Mouse (Mus musculus) layer of hippocampus, adult 2 months (tissue): ENCODE data around the gene Epha4. TPM values are rescaled to one million over a fixed set of nuclear protein-coding genes. Genes with fewer than 3 reads are reported as not detected.

ENCODE experiments used
- DNase-seq, 2 experiments: peaks; one replicate each; pipeline ENCODE4 v3.0.0; 2022; ENCODE audit warnings: low spot score in 2 of 2
- H3K27ac ChIP-seq: fragments of 200-600 bp; 2 replicates; pipeline ENCODE4 v1.8.1; 2022
- H3K4me3 ChIP-seq: fragments of 200-600 bp; 2 replicates; pipeline ENCODE4 v1.8.1; 2022; ENCODE audit warnings: mild to moderate bottlenecking
- CTCF ChIP-seq: fragments of 200-600 bp; conservative IDR thresholded peaks from 2 replicates; pipeline ENCODE4 v1.8.1; 2022; ENCODE audit warnings: antibody characterized with exemption, mild to moderate bottlenecking, moderate library complexity
- long read RNA-seq, 2 experiments: library from polyadenylated mRNA; stranded (forward); transcript quantifications; one replicate each; pipeline ENCODE4 v2.0.0; 2021; ENCODE audit warnings: borderline mapping rate in 2 of 2
- total RNA-seq, 2 experiments: library from RNA; stranded (reverse); gene quantifications; 2 replicates each; pipeline ENCODE4 v1.2.3; 2021

The Epha4 gene
- total RNA-seq: 100 to 1,000 TPM; 334 to 340 TPM
- long read RNA-seq, experiment 1, full-length matches to known transcripts: 25 of 75 reads
- long read RNA-seq, experiment 1, partial matches to known transcripts: 39 of 75 reads
- long read RNA-seq, experiment 1, other reads (novel, unspliced or antisense): 11 of 75 reads
- long read RNA-seq, experiment 2, full-length matches to known transcripts: 41 of 100 reads
- long read RNA-seq, experiment 2, partial matches to known transcripts: 29 of 100 reads
- long read RNA-seq, experiment 2, other reads (novel, unspliced or antisense): 30 of 100 reads

GRCm38 (mm10) chr1:77514963-77515650, at the start of gene Epha4:
Epha4 (minus strand) TSS chr1:77515088.
- Histone ChIP-seq H3K4me3 (peak within 1 kb of the TSS; percentile 90), H3K27ac (peak within 1 kb of the TSS; percentile 94)
- DNase-seq: peak; percentile 93 to 95
- no peak for TF ChIP-seq CTCF

DNA sequence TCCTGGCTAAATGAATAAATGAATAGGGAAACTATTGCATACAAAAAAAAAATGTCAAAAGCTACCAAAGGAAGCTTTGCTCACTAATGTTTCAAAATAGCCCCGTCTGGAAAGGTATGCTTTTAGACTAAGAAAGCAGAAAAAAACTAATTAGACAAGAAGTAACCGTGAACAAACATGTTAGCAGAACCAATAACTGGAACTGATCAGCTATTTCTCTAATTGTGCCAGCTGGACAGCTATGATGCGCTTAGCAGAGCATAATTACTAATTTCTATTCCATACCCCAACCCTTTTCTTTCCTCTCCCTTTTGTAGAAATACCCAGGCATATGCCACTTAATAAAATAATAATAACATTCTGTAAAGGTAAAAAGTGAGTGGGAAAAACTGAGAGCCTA, 41.3 kb upstream of the Epha4 start:
- no peak for TF ChIP-seq CTCF
- Histone ChIP-seq H3K4me3 (no peak overlapping the region), H3K27ac (peak overlapping the region; percentile 47; the same call in 1 of the 2 replicates)
- DNase-seq: no peak

DNA sequence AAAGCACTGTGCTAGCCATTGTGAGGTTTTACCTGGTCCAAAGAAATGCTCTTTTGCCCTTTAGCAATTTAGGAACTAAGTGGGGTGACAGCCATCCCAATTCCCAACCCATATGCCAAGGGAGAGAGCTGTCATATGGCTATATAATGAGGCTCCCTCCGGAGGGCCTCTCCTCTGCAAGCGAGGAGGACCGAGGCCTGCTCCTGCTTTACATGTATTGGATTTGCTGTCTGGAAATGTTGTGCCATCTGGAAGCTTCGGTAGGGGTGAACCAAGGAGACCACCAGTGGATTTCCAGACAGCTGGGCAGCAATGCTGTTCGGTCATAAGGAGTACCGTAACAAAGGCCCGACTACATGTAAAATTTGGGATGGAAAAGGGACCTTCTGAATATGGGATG, 37.0 kb upstream of the Epha4 start:
- DNase-seq: no peak
- Histone ChIP-seq H3K27ac (no peak overlapping the region), H3K4me3 (no peak overlapping the region)
- TF ChIP-seq CTCF: no peak

DNA sequence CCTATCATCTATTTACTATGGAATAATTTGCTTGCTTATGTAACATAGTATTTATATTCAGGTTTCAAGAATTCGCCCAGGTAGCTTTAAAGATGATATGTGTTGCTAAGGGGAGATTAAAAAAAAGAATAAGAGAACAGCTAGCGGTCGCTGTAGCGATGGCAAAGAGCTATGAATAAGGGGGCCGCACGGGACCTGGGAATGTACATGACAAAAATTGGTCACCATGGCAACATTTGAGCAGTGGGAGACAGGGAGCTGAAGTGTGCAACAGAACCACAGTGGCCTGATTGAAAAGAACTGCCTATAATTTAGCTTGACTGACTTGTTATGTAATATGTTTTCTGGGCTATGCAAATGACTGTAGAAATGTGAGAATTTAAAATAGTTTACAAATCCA, 30.8 kb upstream of the Epha4 start:
- TF ChIP-seq CTCF: peak; percentile 22; the same call in 1 of the 2 replicates
- DNase-seq: peak; percentile 47 to 81
- H3K4me3 ChIP-seq: no peak overlapping the region
- peak overlapping the region; percentile 87 for H3K27ac ChIP-seq

- H3K27ac ChIP-seq: peak overlapping the region; percentile 87
- no peak for DNase-seq
- no peak for TF ChIP-seq CTCF
- H3K4me3 ChIP-seq: no peak overlapping the region
Observed at GRCm38 (mm10) chr1:77545035-77545434, 30.1 kb upstream of the Epha4 start.

DNA sequence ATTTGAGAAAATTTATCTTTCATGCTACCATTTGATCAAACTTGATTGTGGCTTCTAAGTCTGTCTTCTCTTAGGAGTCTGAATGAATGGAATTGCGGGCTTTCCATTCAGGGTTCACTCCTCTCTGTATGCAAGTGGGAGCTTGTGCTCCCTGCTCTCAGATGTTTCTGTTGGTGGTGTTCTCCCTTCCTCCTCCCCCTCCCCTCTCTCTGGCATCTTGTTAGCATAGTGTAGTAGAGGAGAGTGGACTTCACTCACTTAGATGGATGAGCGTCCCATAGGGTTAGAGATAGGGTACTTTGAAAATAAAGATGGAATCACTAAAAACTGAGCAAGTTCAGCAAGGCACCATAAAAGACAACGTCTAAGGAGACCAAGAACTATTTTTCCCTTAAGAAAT, 29.4 kb upstream of the Epha4 start:
- peak overlapping the region; percentile 87 for H3K27ac ChIP-seq
- TF ChIP-seq CTCF: no peak

DNA sequence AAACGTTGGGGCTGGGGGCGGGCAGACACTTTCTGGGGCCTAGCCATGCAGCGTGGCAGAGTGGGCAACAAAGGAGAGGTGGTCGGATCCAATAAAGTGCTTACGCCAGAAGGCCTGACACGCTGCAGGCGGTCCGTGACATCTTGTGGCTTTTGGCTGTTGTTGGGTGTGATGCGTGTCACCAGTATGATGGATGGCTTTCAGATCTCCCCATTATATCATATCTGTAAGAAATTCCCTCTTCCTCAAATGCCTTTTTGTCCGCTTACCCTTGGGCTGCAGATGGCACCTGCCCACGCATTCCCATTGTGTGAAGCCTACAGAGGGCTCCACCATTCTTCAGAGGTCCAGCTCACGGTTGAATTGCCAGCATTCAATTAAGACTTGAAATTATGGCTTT, 25.1 kb upstream of the Epha4 start:
- Histone ChIP-seq H3K4me3 (no peak overlapping the region), H3K27ac (peak overlapping the region; percentile 15; the same call in 1 of the 2 replicates)
- TF ChIP-seq CTCF: no peak
- DNase-seq: no peak

More for the DNA sequence above, 29.4 kb upstream of the Epha4 start:
- no peak for DNase-seq
- no peak overlapping the region for H3K4me3 ChIP-seq

DNA sequence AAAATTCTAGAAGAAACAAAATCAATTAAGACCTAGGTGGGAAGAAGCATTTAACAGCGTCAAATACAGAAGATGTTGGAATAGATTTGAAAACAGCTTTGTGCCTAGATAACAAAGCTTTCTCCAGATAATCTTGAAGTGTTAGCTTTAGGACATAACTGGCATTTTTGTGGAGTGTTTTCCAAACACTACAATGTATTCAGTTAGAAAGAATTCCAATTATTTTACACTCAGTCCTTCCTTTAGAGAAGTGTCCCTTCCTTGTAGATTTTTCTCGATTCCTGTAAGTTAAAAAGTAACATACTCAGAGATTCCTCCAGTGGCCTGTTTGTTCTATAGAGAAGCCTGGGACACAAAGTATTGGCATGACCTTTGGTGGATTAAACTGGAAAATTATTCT, 23.7 kb upstream of the Epha4 start:
- H3K27ac ChIP-seq: no peak overlapping the region
- no peak overlapping the region for H3K4me3 ChIP-seq
- no peak for DNase-seq
- TF ChIP-seq CTCF: no peak

DNA sequence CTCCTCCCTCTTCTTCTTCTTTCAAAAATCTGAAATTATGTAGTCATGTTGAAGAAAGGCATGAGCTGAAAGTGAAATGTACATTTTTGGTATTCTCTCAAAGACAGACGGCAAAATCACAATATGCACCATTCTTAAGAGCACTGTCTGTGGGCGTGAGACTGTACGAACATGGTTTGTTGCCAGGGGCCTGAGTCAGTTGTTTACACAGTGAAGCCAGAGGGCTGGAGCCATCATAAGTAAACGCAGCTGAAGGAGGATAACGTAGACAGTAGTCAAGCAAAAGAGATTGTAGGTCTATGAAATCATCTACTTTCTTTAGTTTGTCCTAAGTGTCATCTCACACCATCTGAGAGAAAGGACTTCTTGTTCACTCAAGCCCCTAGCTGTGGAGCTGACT, 21.0 kb upstream of the Epha4 start:
- H3K27ac ChIP-seq: peak overlapping the region; percentile 54; the same call in 1 of the 2 replicates
- H3K4me3 ChIP-seq: no peak overlapping the region
- DNase-seq: peak in 1 of 2 experiments; percentile 33
- no peak for TF ChIP-seq CTCF

GRCm38 (mm10) chr1:77532576-77533183, 17.8 kb upstream of the Epha4 start:
- no peak for DNase-seq
- H3K4me3 ChIP-seq: no peak overlapping the region
- H3K27ac ChIP-seq: no peak overlapping the region
- no peak for TF ChIP-seq CTCF

GRCm38 (mm10) chr1:77531934-77532575, 17.2 kb upstream of the Epha4 start:
- DNase-seq: no peak
- TF ChIP-seq CTCF: no peak
- no peak overlapping the region for H3K27ac ChIP-seq

GRCm38 (mm10) chr1:77525082-77525481, 10.2 kb upstream of the Epha4 start:
- Histone ChIP-seq H3K27ac (no peak overlapping the region), H3K4me3 (no peak overlapping the region)
- no peak for TF ChIP-seq CTCF
- DNase-seq: no peak

More at GRCm38 (mm10) chr1:77531934-77532575, 17.2 kb upstream of the Epha4 start:
- H3K4me3 ChIP-seq: no peak overlapping the region

DNA sequence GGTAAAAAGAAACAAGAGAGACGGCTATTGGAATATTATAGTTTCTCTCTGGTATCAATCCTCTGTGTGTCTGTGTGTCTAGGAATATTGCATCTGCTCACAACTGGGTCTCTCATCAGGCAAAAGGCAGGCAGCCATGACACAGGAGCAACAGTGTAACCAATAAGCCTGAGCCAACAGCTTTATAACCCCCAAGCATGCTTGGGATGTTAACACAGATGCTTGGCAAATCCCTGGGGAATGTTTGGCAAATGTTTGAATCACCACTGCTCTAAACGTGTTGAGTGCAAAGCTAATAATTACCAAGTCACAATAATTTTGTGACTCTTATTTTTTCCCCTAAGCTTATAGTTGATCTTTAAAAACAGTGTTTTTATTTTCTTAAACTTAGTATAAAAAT, 8.5 kb upstream of the Epha4 start:
- no peak overlapping the region for H3K27ac ChIP-seq

More for the DNA sequence above, 8.5 kb upstream of the Epha4 start:
- TF ChIP-seq CTCF: no peak
- no peak overlapping the region for H3K4me3 ChIP-seq
- DNase-seq: no peak
